Mouse (Mus musculus) ES-E14 (cell line): ENCODE results near the gene Htr2b.

ENCODE experiments used
- CHD2 ChIP-seq: IDR thresholded peaks from 2 replicates; pipeline ENCODE4 v1.6.1; 2014; ENCODE audit warnings: mild to moderate bottlenecking, low read depth, low read length, inconsistent platforms
- ZC3H11A ChIP-seq: IDR thresholded peaks from 2 replicates; pipeline ENCODE4 v1.6.1; 2012; ENCODE audit warnings: low read depth, mild to moderate bottlenecking, inconsistent platforms, low read length, borderline replicate concordance
- ZNF384 ChIP-seq: IDR thresholded peaks from 2 replicates; pipeline ENCODE4 v1.6.1; 2012; ENCODE audit warnings: low read depth, low read length, inconsistent platforms

- TF ChIP-seq ZNF384 = no peak
- no peak for TF ChIP-seq CHD2
- no peak for TF ChIP-seq ZC3H11A
Measured at GRCm38 (mm10) chr1:86152618-86153017, 40.8 kb upstream of the Htr2b start.
